Mouse (Mus musculus): ENCODE data around the gene Gphb5.
"Not testable (repeated sequence)": the region's sequence is repeated elsewhere in the genome, so short reads cannot be mapped to it uniquely, and the experiment has no call there.

GRCm38 (mm10) chr12:75432400-75432799 is 15.8 kb upstream of the Gphb5 start:
- not testable (repeated sequence) for TF ChIP-seq POLR2A (IDR thresholded peaks at IDR 0.05; ENCODE audit: low read depth, low read length); CTCF (IDR thresholded peaks at IDR 0.05; ENCODE audit: borderline replicate concordance, insufficient read depth, low read length)
